Mouse (Mus musculus): ENCODE measurements around the gene Nphs1. TPM values are rescaled to one million over a fixed set of nuclear protein-coding genes. Genes with fewer than 3 reads are reported as not detected.

Gene Nphs1
- polyA plus RNA-seq (2014; fragmentation: Illumina TruSeq; extraction: RNeasy Lipid Tissue Mini Kit (QIAGEN cat#74804); ENCODE audit: low read depth, low replicate concordance), result not detected

DNA sequence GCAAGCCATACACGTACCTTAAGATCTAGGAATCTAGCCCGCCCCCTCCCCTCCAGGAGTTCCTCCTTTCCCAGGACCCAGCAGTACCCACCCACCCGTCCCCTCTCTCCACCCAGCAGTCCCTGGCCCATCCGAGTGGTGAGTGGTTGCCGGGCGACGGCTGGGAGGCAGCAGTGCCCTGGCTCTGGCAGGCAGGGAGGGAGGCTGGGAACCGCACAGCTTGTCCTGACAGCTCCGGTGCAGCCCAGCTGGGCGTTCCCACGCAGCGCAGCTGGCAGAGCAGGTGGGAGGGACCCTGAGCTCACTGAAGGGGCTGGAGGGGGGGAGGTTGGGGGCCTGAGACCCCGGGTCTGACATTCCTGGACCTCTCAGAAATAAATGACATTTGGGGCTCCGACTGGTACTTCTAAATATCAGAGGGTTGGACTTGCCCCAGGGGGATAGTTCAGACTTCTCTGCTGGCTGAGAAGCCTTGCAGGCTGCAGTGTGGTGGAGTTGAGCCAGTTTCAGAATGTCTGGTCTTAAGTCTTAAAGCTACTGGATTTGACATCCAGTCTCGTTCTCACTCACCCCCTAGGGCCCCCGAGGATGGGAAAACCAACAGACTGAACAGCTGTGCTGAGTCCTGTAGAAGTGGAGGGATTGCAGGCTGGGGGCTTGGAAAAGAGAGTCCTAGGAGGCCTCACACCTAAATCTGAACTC lies at the start of gene Nphs1, which contains the start of gene Kirrel2:
Gene Nphs1, plus strand, starts transcription at position 687 of the 702 bp plus-strand sequence.
Gene Kirrel2, minus strand, starts transcription at position 62 of the 702 bp plus-strand sequence.

DNA sequence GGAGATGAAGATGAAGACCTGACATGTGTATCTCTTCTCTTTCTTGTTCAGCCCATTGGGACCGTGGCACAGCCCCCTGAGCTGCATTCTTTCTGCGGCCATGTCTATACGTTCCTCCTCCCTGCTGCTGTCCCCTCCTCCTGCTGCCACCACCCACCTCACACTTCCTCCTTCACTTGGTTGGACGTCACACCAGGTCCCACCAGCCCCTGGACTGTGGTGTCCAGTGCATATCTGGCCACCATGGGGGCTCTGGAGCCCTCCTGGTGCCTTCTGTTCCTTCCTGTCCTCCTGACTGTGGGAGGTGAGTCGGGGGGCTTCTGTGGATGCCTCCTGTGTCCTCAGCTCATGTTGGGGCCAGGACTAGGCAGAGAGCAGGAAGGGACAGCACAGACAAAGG lies 44.5 kb upstream of the Nphs1 start, which contains the start of gene Tyrobp:
Gene Tyrobp, plus strand, starts transcription at position 165 of the 400 bp plus-strand sequence.

DNA sequence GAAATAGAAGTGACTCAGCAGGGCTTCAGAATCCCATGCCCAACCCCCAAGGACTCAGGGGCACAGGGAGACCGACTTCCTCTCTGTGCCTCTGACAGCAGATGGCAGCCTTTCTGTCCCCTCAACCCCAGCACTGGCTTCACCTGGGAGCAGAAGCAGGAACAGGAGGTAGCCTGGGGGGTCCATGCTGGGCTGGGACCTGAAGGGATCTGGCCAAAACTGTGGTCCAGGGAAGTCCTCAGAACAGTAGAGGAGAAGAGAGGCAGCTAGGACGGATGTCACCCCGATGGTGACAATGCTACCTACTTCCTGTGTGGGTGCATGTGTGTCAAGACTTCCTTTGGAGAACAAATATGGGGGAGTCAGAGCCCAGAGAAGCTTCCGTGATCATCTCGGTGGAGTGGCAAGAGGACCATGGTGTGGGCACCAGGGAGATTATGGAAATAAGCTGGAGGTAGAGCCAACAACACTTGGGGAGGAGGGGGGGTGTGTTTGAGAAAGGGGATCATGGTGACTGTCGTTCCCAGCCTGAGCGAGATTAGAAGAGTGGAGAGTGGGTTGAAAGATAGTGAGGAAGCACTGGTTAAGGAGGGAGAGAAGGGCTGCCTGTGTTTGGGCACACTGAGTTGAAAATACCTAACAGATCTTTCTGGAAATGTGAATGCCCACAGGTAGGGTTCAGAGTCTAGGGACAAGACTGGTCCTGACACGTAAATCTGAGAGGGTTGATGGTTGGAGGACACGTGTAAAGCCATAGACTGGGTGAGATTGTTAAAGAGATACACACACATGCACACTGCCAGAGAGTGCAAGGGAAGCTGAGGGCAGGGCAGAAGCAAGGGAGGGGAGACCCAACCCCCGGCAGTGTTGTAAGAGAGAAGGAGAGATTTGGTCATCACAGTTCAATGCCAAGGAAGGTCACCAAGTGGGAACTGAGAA lies 38.3 kb upstream of the Nphs1 start, which contains the start of gene Hcst:
Gene Hcst, minus strand, starts transcription at position 294 of the 939 bp plus-strand sequence.

GRCm38 (mm10) chr7:30421175-30421889 lies 36.8 kb upstream of the Nphs1 start, which contains the start of gene Nfkbid:
TSS of gene Nfkbid (plus strand) at chr7:30421732.

DNA sequence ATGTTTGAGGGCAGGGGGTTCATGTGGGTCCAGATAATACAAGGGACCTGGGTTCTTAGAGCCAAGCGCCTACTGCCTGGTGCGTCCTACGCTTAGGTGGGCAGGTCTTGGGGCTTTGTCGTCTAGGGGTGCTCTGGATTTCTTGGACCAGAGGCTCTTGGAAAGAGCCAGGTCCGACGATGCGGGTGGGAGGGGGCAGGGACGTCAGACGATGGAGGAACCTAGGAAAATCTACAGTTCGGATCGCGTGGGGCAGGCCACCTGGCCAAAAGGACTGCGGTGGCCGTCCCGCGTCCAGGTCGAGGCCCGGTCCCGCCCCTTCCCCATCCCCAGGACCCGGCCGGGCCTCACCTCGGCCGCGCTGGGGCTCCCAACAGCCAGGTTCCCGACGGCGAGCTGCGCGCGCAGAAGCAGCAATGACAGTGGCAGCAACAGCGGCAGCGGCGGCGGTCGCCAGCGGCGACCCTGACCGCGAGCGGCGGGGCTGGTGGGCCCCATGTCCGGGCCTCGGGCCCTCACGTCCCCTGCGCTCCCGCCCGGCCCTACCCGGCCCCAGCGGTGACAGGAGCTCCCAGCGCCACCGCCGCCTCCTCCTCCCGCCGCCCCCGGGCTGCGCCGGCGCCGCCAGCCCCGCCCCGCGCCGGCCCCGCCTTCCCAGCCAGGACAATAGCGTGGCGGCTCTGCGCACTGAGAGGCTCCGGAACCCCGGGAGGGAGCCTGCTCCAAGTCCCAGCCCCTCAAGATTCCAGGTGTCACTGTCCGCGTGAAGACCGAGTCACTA lies 13.0 kb upstream of the Nphs1 start, which contains the start of gene Aplp1:
Gene Aplp1, minus strand, starts transcription at position 565 of the 781 bp plus-strand sequence.

GRCm38 (mm10) chr7:30493401-30493931 lies 35.4 kb downstream of the Nphs1 start, which contains the start of gene Prodh2:
TSS of gene Prodh2 (plus strand) at chr7:30493622.

DNA sequence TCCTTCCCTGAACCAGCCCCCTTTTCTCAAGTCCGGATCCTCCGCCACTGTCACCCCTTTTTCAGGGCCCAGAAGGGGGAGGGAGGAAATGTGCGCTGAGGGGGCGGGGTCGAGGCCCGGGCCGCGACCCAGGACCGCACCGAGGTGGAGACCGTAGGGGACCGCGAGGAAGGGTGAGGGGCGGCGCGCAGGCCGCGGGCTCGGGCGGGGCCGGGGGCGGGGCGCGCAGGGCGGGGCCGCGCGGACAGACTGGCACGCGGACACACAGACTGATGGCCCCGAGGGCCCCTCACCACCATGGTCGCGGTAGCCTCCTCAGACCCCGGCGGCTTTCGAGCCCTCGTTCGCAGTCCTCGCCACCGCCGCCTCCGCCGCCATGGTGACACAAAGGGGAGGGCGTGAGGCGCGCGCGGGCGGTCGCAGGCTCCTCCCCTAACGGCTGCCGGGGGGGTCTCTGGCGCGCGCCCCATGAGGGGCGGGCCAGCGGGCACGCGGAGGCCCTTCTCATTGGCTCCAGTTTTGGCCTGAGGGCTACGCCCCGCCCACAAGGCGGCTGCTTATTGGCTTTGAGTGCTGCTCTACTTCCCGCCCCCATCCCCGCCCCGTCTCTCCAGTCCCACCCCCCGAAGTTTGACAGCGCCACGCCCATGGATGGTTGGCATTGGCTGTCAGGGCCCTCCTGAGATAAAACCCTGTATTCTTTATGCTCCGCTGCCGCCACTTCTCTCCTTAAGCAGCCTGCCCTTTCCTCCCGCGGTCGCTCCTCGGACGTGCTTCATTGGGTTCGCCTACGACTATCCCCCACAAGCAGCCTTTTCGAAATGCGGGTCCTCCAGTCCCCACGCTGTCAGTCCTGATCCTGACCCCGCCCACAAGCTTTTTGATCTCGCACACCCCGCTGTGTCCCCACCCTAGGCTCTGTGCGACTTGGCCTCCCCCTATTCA lies 76.8 kb downstream of the Nphs1 start, which contains the start of gene Arhgap33:
Gene Arhgap33, minus strand, starts transcription at position 428 of the 945 bp plus-strand sequence.

Other genes starting within 250 kb of the Nphs1 start
- 59.9 TPM for gene Polr2i, start 226.4 kb upstream of the Nphs1 start, polyA plus RNA-seq (2014; fragmentation: Illumina TruSeq; extraction: RNeasy Lipid Tissue Mini Kit (QIAGEN cat#74804); ENCODE audit: low read depth, low replicate concordance)
- gene Tbcb, start 226.0 kb upstream of the Nphs1 start, polyA plus RNA-seq (2014; fragmentation: Illumina TruSeq; extraction: RNeasy Lipid Tissue Mini Kit (QIAGEN cat#74804); ENCODE audit: low read depth, low replicate concordance), result 58.8 TPM
- not detected for gene Ovol3, start 222.6 kb upstream of the Nphs1 start, polyA plus RNA-seq (2014; fragmentation: Illumina TruSeq; extraction: RNeasy Lipid Tissue Mini Kit (QIAGEN cat#74804); ENCODE audit: low read depth, low replicate concordance)
- gene Thap8, start 178.2 kb upstream of the Nphs1 start, polyA plus RNA-seq (2014; fragmentation: Illumina TruSeq; extraction: RNeasy Lipid Tissue Mini Kit (QIAGEN cat#74804); ENCODE audit: low read depth, low replicate concordance), result not detected
- 2.4 TPM for gene Wdr62, start 177.9 kb upstream of the Nphs1 start, polyA plus RNA-seq (2014; fragmentation: Illumina TruSeq; extraction: RNeasy Lipid Tissue Mini Kit (QIAGEN cat#74804); ENCODE audit: low read depth, low replicate concordance)
- gene Clip3, start 166.6 kb upstream of the Nphs1 start, polyA plus RNA-seq (2014; fragmentation: Illumina TruSeq; extraction: RNeasy Lipid Tissue Mini Kit (QIAGEN cat#74804); ENCODE audit: low read depth, low replicate concordance), result 11.7 TPM
- gene Alkbh6, start 149.6 kb upstream of the Nphs1 start, polyA plus RNA-seq (2014; fragmentation: Illumina TruSeq; extraction: RNeasy Lipid Tissue Mini Kit (QIAGEN cat#74804); ENCODE audit: low read depth, low replicate concordance), result 29.2 TPM
- gene Syne4, start 143.5 kb upstream of the Nphs1 start, polyA plus RNA-seq (2014; fragmentation: Illumina TruSeq; extraction: RNeasy Lipid Tissue Mini Kit (QIAGEN cat#74804); ENCODE audit: low read depth, low replicate concordance), result 2.5 TPM
- 0.42 TPM for gene E130208F15Rik, start 136.6 kb upstream of the Nphs1 start, polyA plus RNA-seq (2014; fragmentation: Illumina TruSeq; extraction: RNeasy Lipid Tissue Mini Kit (QIAGEN cat#74804); ENCODE audit: low read depth, low replicate concordance)
- gene Sdhaf1, start 134.4 kb upstream of the Nphs1 start, polyA plus RNA-seq (2014; fragmentation: Illumina TruSeq; extraction: RNeasy Lipid Tissue Mini Kit (QIAGEN cat#74804); ENCODE audit: low read depth, low replicate concordance), result 14.0 TPM
- 1.1 TPM for gene Lrfn3, start 95.5 kb upstream of the Nphs1 start, polyA plus RNA-seq (2014; fragmentation: Illumina TruSeq; extraction: RNeasy Lipid Tissue Mini Kit (QIAGEN cat#74804); ENCODE audit: low read depth, low replicate concordance)
- 38.2 TPM for gene Tyrobp, start 44.6 kb upstream of the Nphs1 start, polyA plus RNA-seq (2014; fragmentation: Illumina TruSeq; extraction: RNeasy Lipid Tissue Mini Kit (QIAGEN cat#74804); ENCODE audit: low read depth, low replicate concordance)
- gene Hcst, start 38.5 kb upstream of the Nphs1 start, polyA plus RNA-seq (2014; fragmentation: Illumina TruSeq; extraction: RNeasy Lipid Tissue Mini Kit (QIAGEN cat#74804); ENCODE audit: low read depth, low replicate concordance), result not detected
- 0.50 TPM for gene Nfkbid, start 36.6 kb upstream of the Nphs1 start, polyA plus RNA-seq (2014; fragmentation: Illumina TruSeq; extraction: RNeasy Lipid Tissue Mini Kit (QIAGEN cat#74804); ENCODE audit: low read depth, low replicate concordance)
- 3.1 TPM for gene Aplp1, start 12.8 kb upstream of the Nphs1 start, polyA plus RNA-seq (2014; fragmentation: Illumina TruSeq; extraction: RNeasy Lipid Tissue Mini Kit (QIAGEN cat#74804); ENCODE audit: low read depth, low replicate concordance)
- not detected for gene Kirrel2, start 625 bp upstream of the Nphs1 start, polyA plus RNA-seq (2014; fragmentation: Illumina TruSeq; extraction: RNeasy Lipid Tissue Mini Kit (QIAGEN cat#74804); ENCODE audit: low read depth, low replicate concordance)
- gene Prodh2, start 35.3 kb downstream of the Nphs1 start, polyA plus RNA-seq (2014; fragmentation: Illumina TruSeq; extraction: RNeasy Lipid Tissue Mini Kit (QIAGEN cat#74804); ENCODE audit: low read depth, low replicate concordance), result not detected
- 1.1 TPM for gene Arhgap33, start 76.7 kb downstream of the Nphs1 start, polyA plus RNA-seq (2014; fragmentation: Illumina TruSeq; extraction: RNeasy Lipid Tissue Mini Kit (QIAGEN cat#74804); ENCODE audit: low read depth, low replicate concordance)
- 945 TPM for gene Hspb6, start 93.9 kb downstream of the Nphs1 start, polyA plus RNA-seq (2014; fragmentation: Illumina TruSeq; extraction: RNeasy Lipid Tissue Mini Kit (QIAGEN cat#74804); ENCODE audit: low read depth, low replicate concordance)
- gene Proser3, start 94.0 kb downstream of the Nphs1 start, polyA plus RNA-seq (2014; fragmentation: Illumina TruSeq; extraction: RNeasy Lipid Tissue Mini Kit (QIAGEN cat#74804); ENCODE audit: low read depth, low replicate concordance), result 3.8 TPM
- gene Lin37, start 101.5 kb downstream of the Nphs1 start, polyA plus RNA-seq (2014; fragmentation: Illumina TruSeq; extraction: RNeasy Lipid Tissue Mini Kit (QIAGEN cat#74804); ENCODE audit: low read depth, low replicate concordance), result 17.8 TPM
- 64.0 TPM for gene U2af1l4, start 105.0 kb downstream of the Nphs1 start, polyA plus RNA-seq (2014; fragmentation: Illumina TruSeq; extraction: RNeasy Lipid Tissue Mini Kit (QIAGEN cat#74804); ENCODE audit: low read depth, low replicate concordance)
- 8.0 TPM for gene Gm49396, start 105.0 kb downstream of the Nphs1 start, polyA plus RNA-seq (2014; fragmentation: Illumina TruSeq; extraction: RNeasy Lipid Tissue Mini Kit (QIAGEN cat#74804); ENCODE audit: low read depth, low replicate concordance)
- gene Psenen, start 105.3 kb downstream of the Nphs1 start, polyA plus RNA-seq (2014; fragmentation: Illumina TruSeq; extraction: RNeasy Lipid Tissue Mini Kit (QIAGEN cat#74804); ENCODE audit: low read depth, low replicate concordance), result 106 TPM
- not detected for gene Igflr1, start 107.1 kb downstream of the Nphs1 start, polyA plus RNA-seq (2014; fragmentation: Illumina TruSeq; extraction: RNeasy Lipid Tissue Mini Kit (QIAGEN cat#74804); ENCODE audit: low read depth, low replicate concordance)
- 16.4 TPM for gene Kmt2b, start 130.4 kb downstream of the Nphs1 start, polyA plus RNA-seq (2014; fragmentation: Illumina TruSeq; extraction: RNeasy Lipid Tissue Mini Kit (QIAGEN cat#74804); ENCODE audit: low read depth, low replicate concordance)
- not detected for gene Zbtb32, start 140.6 kb downstream of the Nphs1 start, polyA plus RNA-seq (2014; fragmentation: Illumina TruSeq; extraction: RNeasy Lipid Tissue Mini Kit (QIAGEN cat#74804); ENCODE audit: low read depth, low replicate concordance)
- gene Upk1a, start 154.5 kb downstream of the Nphs1 start, polyA plus RNA-seq (2014; fragmentation: Illumina TruSeq; extraction: RNeasy Lipid Tissue Mini Kit (QIAGEN cat#74804); ENCODE audit: low read depth, low replicate concordance), result 0.31 TPM
- 3,676 TPM for gene Cox6b1, start 167.8 kb downstream of the Nphs1 start, polyA plus RNA-seq (2014; fragmentation: Illumina TruSeq; extraction: RNeasy Lipid Tissue Mini Kit (QIAGEN cat#74804); ENCODE audit: low read depth, low replicate concordance)
- gene Etv2, start 177.5 kb downstream of the Nphs1 start, polyA plus RNA-seq (2014; fragmentation: Illumina TruSeq; extraction: RNeasy Lipid Tissue Mini Kit (QIAGEN cat#74804); ENCODE audit: low read depth, low replicate concordance), result not detected
- gene Rbm42, start 192.0 kb downstream of the Nphs1 start, polyA plus RNA-seq (2014; fragmentation: Illumina TruSeq; extraction: RNeasy Lipid Tissue Mini Kit (QIAGEN cat#74804); ENCODE audit: low read depth, low replicate concordance), result 37.8 TPM
- 7.5 TPM for gene Haus5, start 206.7 kb downstream of the Nphs1 start, polyA plus RNA-seq (2014; fragmentation: Illumina TruSeq; extraction: RNeasy Lipid Tissue Mini Kit (QIAGEN cat#74804); ENCODE audit: low read depth, low replicate concordance)
- not detected for gene Pmis2, start 213.3 kb downstream of the Nphs1 start, polyA plus RNA-seq (2014; fragmentation: Illumina TruSeq; extraction: RNeasy Lipid Tissue Mini Kit (QIAGEN cat#74804); ENCODE audit: low read depth, low replicate concordance)
- not detected for gene 2200002J24Rik, start 240.6 kb downstream of the Nphs1 start, polyA plus RNA-seq (2014; fragmentation: Illumina TruSeq; extraction: RNeasy Lipid Tissue Mini Kit (QIAGEN cat#74804); ENCODE audit: low read depth, low replicate concordance)